8 mouse cellular contexts compared by ENCODE assay signal in the genomic region with DNA sequence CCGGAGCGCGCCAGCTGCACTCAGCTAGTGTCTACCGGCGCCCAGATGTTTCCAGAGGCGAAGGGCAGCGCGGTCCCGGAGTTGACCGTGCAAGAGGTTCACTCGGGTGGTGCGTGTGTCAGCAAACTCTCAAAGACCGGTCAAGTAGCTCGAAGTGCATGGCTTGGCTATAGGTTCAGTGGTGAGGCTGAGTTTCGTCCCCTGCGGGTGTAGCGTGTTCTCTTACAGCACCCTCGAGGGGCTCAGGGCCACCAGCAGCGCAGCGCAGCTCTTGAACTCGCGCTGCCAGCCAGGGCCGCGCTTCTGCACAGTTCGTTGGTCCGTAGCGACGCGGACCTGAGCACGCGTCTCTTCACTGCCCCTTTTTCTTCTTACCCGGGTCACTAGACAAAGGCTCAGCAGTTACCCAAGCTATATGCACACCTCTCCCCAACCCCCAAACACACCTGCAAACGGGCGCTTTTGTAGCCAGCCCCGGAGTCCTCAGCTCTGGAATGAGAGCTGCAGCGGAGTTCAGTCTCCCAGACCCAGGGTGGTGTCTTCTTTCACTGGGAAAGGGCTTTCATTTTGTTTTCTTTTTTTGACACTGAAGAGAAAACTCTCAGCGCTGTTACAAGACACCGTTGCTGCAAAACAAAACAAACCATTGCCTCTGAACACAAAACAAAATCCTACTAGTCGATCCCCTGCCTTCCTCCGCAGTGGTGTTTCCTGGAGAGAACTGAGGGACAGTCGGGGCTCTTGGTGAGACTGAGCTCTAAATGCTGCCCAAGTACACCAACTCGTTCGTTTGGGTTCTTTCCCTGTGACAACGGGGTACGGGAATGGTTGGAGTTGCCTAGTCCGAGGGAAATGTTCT. TPM values are rescaled to one million over a fixed set of nuclear protein-coding genes. Genes with fewer than 3 reads are reported as not detected.
DNase-seq lines count a peak whose midpoint lies in the region; ATAC-seq and TF ChIP-seq lines count a peak whose summit lies in the region.

No protein-coding gene starts in this region.

- peak overlapping the region; percentile 81 for H3K4me2 ChIP-seq in heart, embryonic 11.5 days
- H3K4me2 ChIP-seq in kidney, postnatal 0 days (ENCODE audit: low read length) = peak overlapping the region; percentile 90
- peak overlapping the region; percentile 95 for H3K4me2 ChIP-seq in midbrain, embryonic 15.5 days

- no peak for TF ChIP-seq POLR2A in cortical plate, adult 2 months (IDR thresholded peaks at IDR 0.05; ENCODE audit: extremely low read depth, insufficient read depth, low read length)

- ATAC-seq in heart, embryonic 11.5 days (replicated peaks; ENCODE audit: insufficient number of reproducible peaks, low FRiP score, low TSS enrichment) = no peak
- peak; percentile 19; the same call in 1 of the 2 replicates for ATAC-seq in kidney, postnatal 0 days (replicated peaks; ENCODE audit: low FRiP score, low read depth)
- ATAC-seq in midbrain, embryonic 15.5 days (replicated peaks) = 0 out of 2 replicates have a peak, but pooled peaks have one; percentile 5

- WGBS in heart, embryonic 11.5 days (ENCODE audit: insufficient replicate concordance) = under 1% methylated on average over 46 of the region's 46 CpGs
- WGBS in kidney, postnatal 0 days = under 1% methylated on average over 46 of the region's 46 CpGs
- WGBS in midbrain, embryonic 15.5 days = under 1% methylated on average over 46 of the region's 46 CpGs

- H3K27me3 ChIP-seq in heart, embryonic 11.5 days (ENCODE audit: control insufficient read depth, insufficient read depth, low read length) = peaks cover 54% of the 10 kb centered on the region
- no peaks in the 10 kb centered on the region for H3K27me3 ChIP-seq in kidney, postnatal 0 days (ENCODE audit: insufficient read depth, low read length)
- peaks cover 61% of the 10 kb centered on the region for H3K27me3 ChIP-seq in midbrain, embryonic 15.5 days (replicated peaks)

- no peaks in the 10 kb centered on the region for H3K9me3 ChIP-seq in heart, embryonic 11.5 days (replicated peaks; ENCODE audit: control insufficient read depth, low read length)
- no peaks in the 10 kb centered on the region for H3K9me3 ChIP-seq in kidney, postnatal 0 days (replicated peaks; ENCODE audit: low read length)
- no peaks in the 10 kb centered on the region for H3K9me3 ChIP-seq in midbrain, embryonic 15.5 days

- peak overlapping the region; percentile 58 for H3K4me3 ChIP-seq in cortical plate, adult 2 months (ENCODE audit: insufficient read depth, low read length)
- H3K4me3 ChIP-seq in heart, embryonic 11.5 days (ENCODE audit: low read depth, low read length) = peak overlapping the region; percentile 53
- H3K4me3 ChIP-seq in kidney, postnatal 0 days (replicated peaks; ENCODE audit: low read depth, low read length) = peak overlapping the region; percentile 73
- peak overlapping the region; percentile 48 for H3K4me3 ChIP-seq in midbrain, embryonic 15.5 days

- 0 out of 2 replicates have a peak overlapping the region, but pooled peaks have one; percentile 15 for H3K27ac ChIP-seq in cortical plate, adult 2 months (ENCODE audit: insufficient read depth, low read length)
- no peak overlapping the region for H3K27ac ChIP-seq in heart, embryonic 11.5 days (ENCODE audit: low read depth, low read length)
- H3K27ac ChIP-seq in kidney, postnatal 0 days = peak overlapping the region; percentile 57
- no peak overlapping the region for H3K27ac ChIP-seq in midbrain, embryonic 15.5 days

- TF ChIP-seq CTCF in cortical plate, adult 2 months (IDR thresholded peaks at IDR 0.05; ENCODE audit: extremely low read depth, insufficient read depth, low read length) = no peak
- no peak for TF ChIP-seq CTCF in kidney, postnatal 0 days (IDR thresholded peaks at IDR 0.05; ENCODE audit: low read depth)

- peak; percentile 12 to 29 for DNase-seq in right cerebral cortex, adult 2 months (ENCODE audit: low spot score in 2 of 2)
- DNase-seq in right cerebral cortex, postnatal 10 days (ENCODE audit: low spot score in 2 of 2) = no peak
- DNase-seq in kidney, postnatal 0 days (ENCODE audit: low spot score) = peak; percentile 57
- no peak for DNase-seq in c-Kit-positive CD71-positive TER-119-positive erythroid progenitor cells, embryonic 14.5 days (ENCODE audit: low spot score)
- DNase-seq in spleen, adult 18-20 months = no peak

- H3K36me3 ChIP-seq in heart, embryonic 11.5 days (ENCODE audit: control insufficient read depth, insufficient read depth, low read length) = no peaks in the 10 kb centered on the region
- no peaks in the 10 kb centered on the region for H3K36me3 ChIP-seq in kidney, postnatal 0 days (ENCODE audit: insufficient read depth, low read length)
- H3K36me3 ChIP-seq in midbrain, embryonic 15.5 days (replicated peaks) = no peaks in the 10 kb centered on the region

- peak overlapping the region; percentile 80 for H3K9ac ChIP-seq in heart, embryonic 11.5 days (ENCODE audit: low read depth, low read length)
- peak overlapping the region; percentile 78 for H3K9ac ChIP-seq in kidney, postnatal 0 days (ENCODE audit: low read depth, low read length)
- peak overlapping the region; percentile 45 for H3K9ac ChIP-seq in midbrain, embryonic 15.5 days

- H3K4me1 ChIP-seq in cortical plate, adult 2 months (ENCODE audit: control insufficient read depth, insufficient read depth, low read length) = no peaks in the 10 kb centered on the region
- peaks cover 10% of the 10 kb centered on the region; the same call in 1 of the 2 replicates for H3K4me1 ChIP-seq in heart, embryonic 11.5 days (ENCODE audit: control insufficient read depth, insufficient read depth, low read length)
- peaks cover 4% of the 10 kb centered on the region; the same call in 1 of the 2 replicates for H3K4me1 ChIP-seq in kidney, postnatal 0 days (replicated peaks; ENCODE audit: insufficient read depth, low read length)
- peaks cover 31% of the 10 kb centered on the region for H3K4me1 ChIP-seq in midbrain, embryonic 15.5 days

RNA-seq across cellular contexts. Expression of gene Cxcl12, which starts 0.9 kb away (rescaled TPM):
- polyA plus RNA-seq in cortical plate, adult 2 months (2012; rRNA removed) = 69.1 and 70.0 TPM in 2 replicates
- polyA plus RNA-seq in heart, embryonic 11.5 days (2014; fragmentation: Nextera tagmentation; extraction: Ambion mirVana) = 157 and 167 TPM in 2 replicates
- polyA plus RNA-seq in kidney, postnatal 0 days (2015; fragmentation: Nextera tagmentation; extraction: Ambion mirVana) = 194 and 204 TPM in 2 replicates
- polyA plus RNA-seq in midbrain, embryonic 15.5 days (2015; fragmentation: Nextera tagmentation; extraction: Ambion mirVana) = 63.8 and 78.5 TPM in 2 replicates

Comparison
In these comparisons a context has a peak if more than half of its experiments do, and no peak if none do; other contexts are left out.
1. DNase-seq: peak in right cerebral cortex, adult 2 months (2 of 2) and kidney, postnatal 0 days (single experiment); none in right cerebral cortex, postnatal 10 days (0 of 2), c-Kit-positive CD71-positive TER-119-positive erythroid progenitor cells, embryonic 14.5 days (single experiment) and spleen, adult 18-20 months (0 of 2).
2. H3K27ac ChIP-seq: peak in cortical plate, adult 2 months (single experiment) and kidney, postnatal 0 days (single experiment); none in heart, embryonic 11.5 days (single experiment) and midbrain, embryonic 15.5 days (single experiment).
3. Peak in every context shown above with its lines, with median percentiles within 50 percentile points of each other: H3K4me3 ChIP-seq, H3K4me2 ChIP-seq and H3K9ac ChIP-seq.